Mouse (Mus musculus) stomach, embryonic 16.5 days (tissue): ENCODE results near the gene Ptbp3. TPM values are rescaled to one million over a fixed set of nuclear protein-coding genes. Genes with fewer than 3 reads are reported as not detected.

Experiments
- ATAC-seq: fragments of 200-750 bp; cut with Nextera tagmentation; 2 replicates; pipeline ENCODE4 v1.8.0; 2017; ENCODE audit warnings: moderate number of reproducible peaks, moderate TSS enrichment; ENCODE audit not compliant: insufficient read depth, low FRiP score
- H3K27ac ChIP-seq: fragments of 300-500 bp; sonication (generic); 2 replicates; pipeline ENCODE4 v1.5.1; 2014; ENCODE audit warnings: low read length
- H3K27me3 ChIP-seq: fragments of 300-500 bp; sonication (generic); 2 replicates; pipeline ENCODE4 v1.6.1; 2014; ENCODE audit warnings: low read length, control low read depth, mixed read lengths; ENCODE audit not compliant: control insufficient read depth, insufficient read depth
- H3K36me3 ChIP-seq: fragments of 300-500 bp; sonication (generic); 2 replicates; pipeline ENCODE4 v1.6.1; 2014; ENCODE audit warnings: low read length; ENCODE audit not compliant: control insufficient read depth, insufficient read depth
- H3K4me1 ChIP-seq: fragments of 300-500 bp; sonication (generic); 2 replicates; pipeline ENCODE4 v1.6.1; 2014; ENCODE audit warnings: low read length, control low read depth, mixed read lengths; ENCODE audit not compliant: control insufficient read depth, insufficient read depth
- H3K4me2 ChIP-seq: fragments of 300-500 bp; sonication (generic); 2 replicates; pipeline ENCODE4 v1.6.1; 2014; ENCODE audit warnings: low read depth, low read length, mixed read lengths
- H3K4me3 ChIP-seq: fragments of 300-500 bp; sonication (generic); replicated peaks from 2 replicates; pipeline ENCODE4 v1.5.1; 2014; ENCODE audit warnings: mild to moderate bottlenecking, low read length
- H3K9ac ChIP-seq: fragments of 300-500 bp; sonication (generic); 2 replicates; pipeline ENCODE4 v1.6.1; 2014; ENCODE audit warnings: low read length
- H3K9me3 ChIP-seq: fragments of 300-500 bp; sonication (generic); replicated peaks from 2 replicates; pipeline ENCODE4 v1.6.1; 2016; ENCODE audit warnings: low read length, control low read depth; ENCODE audit not compliant: control insufficient read depth
- WGBS: fragments of 180-500 bp; shearing (Covaris S2); extraction: QIAGEN DNeasy Blood & Tissue Kit; methylation state at CpG from one replicate; pipeline ENCODE4 v1.1.7; 2014; 5-methylcytosine and 5-hydroxymethylcytosine counted together
- polyA plus RNA-seq: library from polyadenylated mRNA; unstranded; fragments of >200 nt; fragmentation: Nextera tagmentation; extraction: Ambion mirVana; gene quantifications from 2 replicates; pipeline ENCODE4 v1.2.1, GENCODE M21; 2015

The Ptbp3 gene
- polyA plus RNA-seq = 54.4 and 60.5 TPM in 2 replicates

GRCm38 (mm10) chr4:59549175-59549976 lies at the start of gene Ptbp3:
TSS of gene Ptbp3 (minus strand) at chr4:59549364.
- H3K9ac ChIP-seq = peak within 1 kb of the TSS; percentile 98
- H3K4me2 ChIP-seq = peak within 1 kb of the TSS; percentile 92
- H3K4me3 ChIP-seq = peak within 1 kb of the TSS; percentile 94
- H3K4me1 ChIP-seq = peaks cover 16% of the 10 kb centered on the region
- H3K9me3 ChIP-seq = no peaks in the 10 kb centered on the region
- no peaks in the 10 kb centered on the region for H3K27me3 ChIP-seq
- peak; percentile 96 for ATAC-seq
- H3K36me3 ChIP-seq = no peaks in the 10 kb centered on the region
- H3K27ac ChIP-seq = peak within 1 kb of the TSS; percentile 99
- under 1% methylated on average over 70 of the region's 83 CpGs for WGBS

GRCm38 (mm10) chr4:59596556-59596955 lies 47.4 kb upstream of the Ptbp3 start:
- Histone ChIP-seq H3K4me2 (no peak overlapping the region), H3K4me3 (no peak overlapping the region), H3K36me3 (no peaks in the 10 kb centered on the region), H3K27ac (no peak overlapping the region), H3K9me3 (no peaks in the 10 kb centered on the region), H3K4me1 (no peaks in the 10 kb centered on the region), H3K27me3 (no peaks in the 10 kb centered on the region), H3K9ac (no peak overlapping the region)
- 83% methylated on average over 2 of the region's 2 CpGs for WGBS
- no peak for ATAC-seq

- Histone ChIP-seq H3K4me1 (no peaks in the 10 kb centered on the region), H3K27ac (no peak overlapping the region), H3K27me3 (no peaks in the 10 kb centered on the region), H3K4me2 (no peak overlapping the region), H3K36me3 (no peaks in the 10 kb centered on the region), H3K9ac (no peak overlapping the region), H3K4me3 (no peak overlapping the region), H3K9me3 (no peaks in the 10 kb centered on the region)
- 73% methylated on average over 2 of the region's 2 CpGs for WGBS
- ATAC-seq = no peak
Measured at GRCm38 (mm10) chr4:59594614-59595013, 45.5 kb upstream of the Ptbp3 start.

- Histone ChIP-seq H3K4me2 (no peak overlapping the region), H3K4me1 (peaks cover 4% of the 10 kb centered on the region; the same call in 1 of the 2 replicates), H3K4me3 (no peak overlapping the region), H3K9ac (no peak overlapping the region), H3K9me3 (no peaks in the 10 kb centered on the region), H3K36me3 (no peaks in the 10 kb centered on the region), H3K27me3 (no peaks in the 10 kb centered on the region), H3K27ac (no peak overlapping the region)
- ATAC-seq = no peak
- WGBS = 100% methylated on average over 1 of the region's 1 CpGs
Measured at GRCm38 (mm10) chr4:59587872-59588226, 38.7 kb upstream of the Ptbp3 start.

- Histone ChIP-seq H3K27me3 (no peaks in the 10 kb centered on the region), H3K9ac (no peak overlapping the region), H3K4me3 (no peak overlapping the region), H3K27ac (no peak overlapping the region), H3K4me1 (peaks cover 4% of the 10 kb centered on the region; the same call in 1 of the 2 replicates), H3K9me3 (no peaks in the 10 kb centered on the region), H3K36me3 (no peaks in the 10 kb centered on the region), H3K4me2 (no peak overlapping the region)
- 69% methylated on average over 2 of the region's 2 CpGs for WGBS
- ATAC-seq = no peak
Measured at GRCm38 (mm10) chr4:59587215-59587871, 38.2 kb upstream of the Ptbp3 start.

- 82% methylated on average over 5 of the region's 5 CpGs for WGBS
- Histone ChIP-seq H3K27ac (no peak overlapping the region), H3K36me3 (no peaks in the 10 kb centered on the region), H3K4me3 (no peak overlapping the region), H3K9ac (no peak overlapping the region), H3K9me3 (no peaks in the 10 kb centered on the region), H3K4me2 (no peak overlapping the region), H3K4me1 (peaks cover 9% of the 10 kb centered on the region; the same call in 1 of the 2 replicates), H3K27me3 (no peaks in the 10 kb centered on the region)
- no peak for ATAC-seq
Measured at GRCm38 (mm10) chr4:59585097-59585496, 35.9 kb upstream of the Ptbp3 start.

- no peak for ATAC-seq
- Histone ChIP-seq H3K9ac (peak overlapping the region; percentile 8; the same call in 1 of the 2 replicates), H3K4me1 (peaks cover 10% of the 10 kb centered on the region; the same call in 1 of the 2 replicates), H3K4me2 (peak overlapping the region; percentile 60), H3K36me3 (no peaks in the 10 kb centered on the region), H3K4me3 (peak overlapping the region; percentile 51), H3K27ac (no peak overlapping the region), H3K27me3 (no peaks in the 10 kb centered on the region), H3K9me3 (no peaks in the 10 kb centered on the region)
- WGBS = 17% methylated on average over 6 of the region's 6 CpGs
Measured at GRCm38 (mm10) chr4:59582186-59582585, 33.0 kb upstream of the Ptbp3 start.

GRCm38 (mm10) chr4:59581314-59582185 lies 32.4 kb upstream of the Ptbp3 start, which contains the start of gene Hsdl2:
TSS of gene Hsdl2 (plus strand) at chr4:59581563.
- peak; percentile 97 for ATAC-seq
- WGBS = under 1% methylated on average over 61 of the region's 61 CpGs

More at GRCm38 (mm10) chr4:59581314-59582185, 32.4 kb upstream of the Ptbp3 start, which contains the start of gene Hsdl2:
- H3K4me1 ChIP-seq = peaks cover 10% of the 10 kb centered on the region; the same call in 1 of the 2 replicates
- H3K9ac ChIP-seq = peak within 1 kb of the TSS; percentile 83
- H3K9me3 ChIP-seq = no peaks in the 10 kb centered on the region
- no peaks in the 10 kb centered on the region for H3K27me3 ChIP-seq
- peak within 1 kb of the TSS; percentile 72 for H3K4me2 ChIP-seq
- H3K4me3 ChIP-seq = peak within 1 kb of the TSS; percentile 51
- H3K36me3 ChIP-seq = no peaks in the 10 kb centered on the region
- peak within 1 kb of the TSS; percentile 85 for H3K27ac ChIP-seq
